Mouse (Mus musculus) C2C12 (cell line): ENCODE data around the gene Scrg1.

Experiments used
- CTCF ChIP-seq: IDR thresholded peaks from one replicate; pipeline ENCODE4 v1.5.1; 2011; ENCODE audit not compliant: control insufficient read depth, insufficient read depth, insufficient read length
- MYOG ChIP-seq: IDR thresholded peaks from one replicate; pipeline ENCODE4 v1.6.1; 2011; ENCODE audit not compliant: control insufficient read depth, insufficient read length; ENCODE audit errors: extremely low read depth

DNA sequence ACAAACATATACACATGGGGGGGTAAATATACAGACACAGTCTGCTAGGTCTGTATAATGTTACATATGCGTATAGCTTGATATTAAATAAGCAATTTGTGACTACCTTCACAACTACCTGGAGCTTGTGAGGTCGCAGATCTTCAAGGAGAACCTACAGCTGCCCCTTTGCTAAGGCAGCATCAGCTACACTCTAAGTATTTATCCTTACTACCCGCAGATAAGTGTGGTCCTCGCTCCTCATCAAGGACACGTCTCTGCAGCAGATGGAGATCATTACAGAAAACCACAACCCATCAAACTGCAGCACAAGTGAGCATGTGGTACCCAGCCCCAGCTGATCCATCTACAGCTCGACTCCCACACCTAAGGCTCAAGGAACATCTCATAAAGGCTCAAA is 44.4 kb upstream of the Scrg1 start:
- no peak for TF ChIP-seq CTCF
- TF ChIP-seq MYOG: no peak
